Mouse (Mus musculus) brain, adult 10 weeks (tissue): Measurements from ENCODE around the gene Ntn1. TPM values are rescaled to one million over a fixed set of nuclear protein-coding genes. Genes with fewer than 3 reads are reported as not detected.

Experiments used
- polyA plus RNA-seq: library from polyadenylated mRNA; stranded (reverse); fragments of 350-450 nt; fragmentation: Illumina TruSeq; extraction: RNeasy Lipid Tissue Mini Kit (QIAGEN cat#74804); gene quantifications from one replicate; pipeline ENCODE4 v1.2.3, GENCODE M21; 2015; ENCODE audit warnings: low read depth, low replicate concordance

The Ntn1 gene
- 5.6 TPM for polyA plus RNA-seq

GRCm38 (mm10) chr11:68400727-68401219 is at the start of gene Ntn1:
TSS of gene Ntn1 (minus strand) at chr11:68400823.

GRCm38 (mm10) chr11:68431699-68432360 is 31.2 kb upstream of the Ntn1 start, which contains the start of gene Pik3r5:
TSS of gene Pik3r5 (plus strand) at chr11:68432121.

Other genes with a start within 250 kb of the Ntn1 start
- 2.0 TPM for gene Pik3r5, start 31.3 kb upstream of the Ntn1 start, polyA plus RNA-seq
- gene Pik3r6, start 102.2 kb upstream of the Ntn1 start, polyA plus RNA-seq = 2.9 TPM
- not detected for gene Mfsd6l, start 155.4 kb upstream of the Ntn1 start, polyA plus RNA-seq
- 1.00 TPM for gene Ccdc42, start 186.2 kb upstream of the Ntn1 start, polyA plus RNA-seq